Mouse (Mus musculus) intestine, postnatal 0 days (tissue): ENCODE measurements around the gene Rbms1. TPM values are rescaled to one million over a fixed set of nuclear protein-coding genes. Genes with fewer than 3 reads are reported as not detected.

Experiments used
- ATAC-seq: fragments of 200-750 bp; cut with Nextera tagmentation; 2 replicates; pipeline ENCODE4 v1.8.0; 2017; ENCODE audit warnings: mild to moderate bottlenecking, moderate TSS enrichment, moderate library complexity
- H3K27ac ChIP-seq: fragments of 300-500 bp; sonication (generic); 2 replicates; pipeline ENCODE4 v1.5.1; 2014; ENCODE audit warnings: mild to moderate bottlenecking, low read depth, low read length, moderate library complexity
- H3K27me3 ChIP-seq: fragments of 300-500 bp; sonication (generic); replicated peaks from 2 replicates; pipeline ENCODE4 v1.6.1; 2014; ENCODE audit warnings: low read length, mixed read lengths; ENCODE audit not compliant: control insufficient read depth, insufficient read depth
- H3K36me3 ChIP-seq: fragments of 300-500 bp; sonication (generic); 2 replicates; pipeline ENCODE4 v1.6.1; 2014; ENCODE audit warnings: mild to moderate bottlenecking, moderate library complexity; ENCODE audit not compliant: control insufficient read depth, insufficient read depth
- H3K4me1 ChIP-seq: fragments of 300-500 bp; sonication (generic); replicated peaks from 2 replicates; pipeline ENCODE4 v1.6.1; 2014; ENCODE audit warnings: antibody characterized with exemption, low read length, mixed read lengths; ENCODE audit not compliant: control insufficient read depth, insufficient read depth
- H3K4me2 ChIP-seq: fragments of 300-500 bp; sonication (generic); replicated peaks from 2 replicates; pipeline ENCODE4 v1.6.1; 2014; ENCODE audit warnings: low read depth, mild to moderate bottlenecking, moderate library complexity
- H3K4me3 ChIP-seq: fragments of 300-500 bp; sonication (generic); 2 replicates; pipeline ENCODE4 v1.5.1; 2014; ENCODE audit warnings: low read depth, low read length
- H3K9ac ChIP-seq: fragments of 300-500 bp; sonication (generic); 2 replicates; pipeline ENCODE4 v1.6.1; 2014; ENCODE audit warnings: mild to moderate bottlenecking, low read depth, low read length
- H3K9me3 ChIP-seq: fragments of 300-500 bp; sonication (generic); 2 replicates; pipeline ENCODE4 v1.6.1; 2016; ENCODE audit warnings: mixed run types; ENCODE audit not compliant: control insufficient read depth
- CTCF ChIP-seq: sonication (generic); IDR thresholded peaks from 2 replicates; pipeline ENCODE4 v1.5.1; 2016; ENCODE audit warnings: low read depth, mild to moderate bottlenecking, control low read depth, antibody characterized with exemption, moderate library complexity
- WGBS: fragments of 180-500 bp; shearing (Covaris S2); extraction: QIAGEN DNeasy Blood & Tissue Kit; methylation state at CpG from one replicate; pipeline ENCODE4 v1.1.7; 2014; 5-methylcytosine and 5-hydroxymethylcytosine counted together
- polyA plus RNA-seq: library from polyadenylated mRNA; unstranded; fragments of >200 nt; fragmentation: Nextera tagmentation; extraction: Ambion mirVana; gene quantifications from 2 replicates; pipeline ENCODE4 v1.2.1, GENCODE M21; 2015

The Rbms1 gene
- polyA plus RNA-seq, 1 experiment from 2014 or later = 41.4 TPM

DNA sequence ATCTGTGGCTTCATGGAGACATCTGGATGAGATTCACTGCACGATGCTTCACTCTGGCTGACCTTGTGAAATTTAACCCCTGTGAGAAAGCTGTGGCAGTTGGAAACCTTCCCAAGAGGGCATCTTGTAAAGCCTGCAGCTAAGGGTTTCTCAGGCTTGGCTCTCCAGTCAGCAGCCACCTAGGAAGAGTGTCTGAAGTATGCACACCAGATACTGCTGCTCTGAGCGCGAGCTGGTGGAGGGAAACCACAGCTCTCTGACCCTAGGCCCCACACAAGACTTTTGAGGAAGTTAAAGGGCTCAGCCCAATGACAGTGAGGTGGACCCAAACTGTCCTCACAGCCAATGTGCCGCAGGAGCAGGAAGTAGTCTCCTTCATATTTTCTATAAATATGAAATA is 120.0 kb downstream of the Rbms1 start:
- 0 out of 2 replicates have a peak, but pooled peaks cover 3% of the 10 kb centered on the region for H3K36me3 ChIP-seq
- no peak overlapping the region for H3K9ac ChIP-seq
- no peak for ATAC-seq
- H3K9me3 ChIP-seq = no peaks in the 10 kb centered on the region
- no peak overlapping the region for H3K4me2 ChIP-seq
- no peaks in the 10 kb centered on the region for H3K27me3 ChIP-seq
- H3K4me3 ChIP-seq = no peak overlapping the region
- WGBS = 58% methylated on average over 4 of the region's 4 CpGs
- no peak overlapping the region for H3K27ac ChIP-seq
- no peaks in the 10 kb centered on the region for H3K4me1 ChIP-seq
- TF ChIP-seq CTCF = no peak

DNA sequence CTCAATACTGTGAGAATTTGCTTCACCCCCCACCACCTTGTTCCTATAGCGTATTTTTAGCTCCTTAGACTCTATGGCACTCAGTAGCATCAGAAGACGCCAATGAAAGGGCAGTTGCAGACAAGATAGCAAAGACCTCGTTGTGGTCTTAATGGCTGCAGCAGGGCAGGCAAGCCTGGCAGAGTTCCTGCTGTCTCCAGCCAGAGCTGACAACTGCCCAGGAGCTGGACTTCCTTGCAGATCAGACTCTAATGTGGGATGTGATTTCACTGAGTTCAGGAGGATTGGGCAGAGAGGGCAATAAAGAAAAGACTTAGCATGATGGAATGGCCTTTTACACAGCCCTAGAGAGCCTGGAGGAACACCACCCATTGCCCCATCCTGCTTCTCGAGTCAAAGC is 122.1 kb downstream of the Rbms1 start:
- WGBS = 74% methylated on average over 4 of the region's 4 CpGs
- Histone ChIP-seq H3K9me3 (no peaks in the 10 kb centered on the region), H3K4me3 (no peak overlapping the region), H3K4me1 (no peaks in the 10 kb centered on the region), H3K9ac (no peak overlapping the region), H3K36me3 (0 out of 2 replicates have a peak, but pooled peaks cover 3% of the 10 kb centered on the region), H3K27me3 (no peaks in the 10 kb centered on the region), H3K27ac (no peak overlapping the region), H3K4me2 (no peak overlapping the region)
- no peak for ATAC-seq
- no peak for TF ChIP-seq CTCF

DNA sequence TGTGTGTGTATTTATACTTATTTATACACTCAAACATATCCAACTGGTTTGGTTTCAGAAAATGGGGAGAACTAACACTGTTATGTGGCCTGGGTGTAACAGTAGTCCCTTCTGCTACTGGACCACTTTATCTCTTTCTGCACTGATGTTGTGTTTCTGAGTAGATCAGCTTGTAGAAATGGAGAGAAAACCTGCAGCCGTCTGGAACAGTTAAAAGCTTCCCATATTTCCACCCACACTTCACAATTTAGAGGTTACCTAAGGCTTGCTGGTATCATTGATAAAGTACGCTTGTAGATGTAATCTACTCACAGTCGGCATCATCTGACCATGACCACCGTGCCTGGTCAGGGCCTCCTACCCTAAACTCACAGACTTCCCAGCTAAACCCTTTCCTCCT is 123.5 kb downstream of the Rbms1 start:
- TF ChIP-seq CTCF = no peak

GRCm38 (mm10) chr2:60838856-60839255 is 124.1 kb downstream of the Rbms1 start:
- H3K27me3 ChIP-seq = no peaks in the 10 kb centered on the region
- no peaks in the 10 kb centered on the region for H3K9me3 ChIP-seq
- no peak overlapping the region for H3K9ac ChIP-seq
- H3K4me3 ChIP-seq = no peak overlapping the region
- ATAC-seq = no peak
- no peaks in the 10 kb centered on the region for H3K4me1 ChIP-seq
- 73% methylated on average over 5 of the region's 5 CpGs for WGBS
- H3K36me3 ChIP-seq = 0 out of 2 replicates have a peak, but pooled peaks cover 3% of the 10 kb centered on the region
- no peak overlapping the region for H3K4me2 ChIP-seq
- no peak overlapping the region for H3K27ac ChIP-seq
- no peak for TF ChIP-seq CTCF

More for the DNA sequence above, 123.5 kb downstream of the Rbms1 start:
- H3K4me1 ChIP-seq = no peaks in the 10 kb centered on the region
- H3K27me3 ChIP-seq = no peaks in the 10 kb centered on the region
- H3K36me3 ChIP-seq = 0 out of 2 replicates have a peak, but pooled peaks cover 3% of the 10 kb centered on the region
- no peak overlapping the region for H3K9ac ChIP-seq
- H3K4me3 ChIP-seq = no peak overlapping the region
- no peak overlapping the region for H3K4me2 ChIP-seq
- H3K27ac ChIP-seq = no peak overlapping the region
- ATAC-seq = no peak
- WGBS = 85% methylated on average over 4 of the region's 4 CpGs
- no peaks in the 10 kb centered on the region for H3K9me3 ChIP-seq

GRCm38 (mm10) chr2:60837616-60838015 is 125.4 kb downstream of the Rbms1 start:
- 74% methylated on average over 5 of the region's 5 CpGs for WGBS
- Histone ChIP-seq H3K4me1 (no peaks in the 10 kb centered on the region), H3K9ac (no peak overlapping the region), H3K4me2 (no peak overlapping the region), H3K27ac (no peak overlapping the region), H3K36me3 (0 out of 2 replicates have a peak, but pooled peaks cover 3% of the 10 kb centered on the region), H3K9me3 (no peaks in the 10 kb centered on the region), H3K4me3 (no peak overlapping the region), H3K27me3 (no peaks in the 10 kb centered on the region)
- no peak for TF ChIP-seq CTCF
- ATAC-seq = no peak

DNA sequence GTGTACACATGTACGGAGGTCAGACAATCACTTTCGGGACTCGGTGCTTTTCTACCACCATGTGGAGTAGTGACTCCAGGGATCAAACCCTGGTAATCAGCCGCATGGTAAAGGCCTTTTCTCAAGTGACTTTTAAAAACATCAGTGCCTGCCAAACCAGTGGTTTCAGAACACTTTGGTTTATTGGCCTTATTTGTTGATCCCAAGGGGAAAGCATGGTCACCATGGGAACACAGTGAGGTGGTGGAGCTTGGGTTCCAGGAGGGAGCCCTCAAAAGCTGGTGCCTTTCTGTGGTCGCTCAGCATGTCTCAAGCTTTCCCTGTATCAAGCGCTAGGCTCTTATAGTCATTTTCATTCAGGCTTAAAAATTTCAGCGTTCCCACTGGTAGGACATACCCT is 126.8 kb downstream of the Rbms1 start:
- Histone ChIP-seq H3K4me3 (no peak overlapping the region), H3K9ac (no peak overlapping the region), H3K4me1 (no peaks in the 10 kb centered on the region), H3K9me3 (no peaks in the 10 kb centered on the region), H3K36me3 (0 out of 2 replicates have a peak, but pooled peaks cover 3% of the 10 kb centered on the region), H3K4me2 (no peak overlapping the region), H3K27ac (no peak overlapping the region), H3K27me3 (no peaks in the 10 kb centered on the region)
- no peak for ATAC-seq
- 94% methylated on average over 7 of the region's 7 CpGs for WGBS
- TF ChIP-seq CTCF = no peak

DNA sequence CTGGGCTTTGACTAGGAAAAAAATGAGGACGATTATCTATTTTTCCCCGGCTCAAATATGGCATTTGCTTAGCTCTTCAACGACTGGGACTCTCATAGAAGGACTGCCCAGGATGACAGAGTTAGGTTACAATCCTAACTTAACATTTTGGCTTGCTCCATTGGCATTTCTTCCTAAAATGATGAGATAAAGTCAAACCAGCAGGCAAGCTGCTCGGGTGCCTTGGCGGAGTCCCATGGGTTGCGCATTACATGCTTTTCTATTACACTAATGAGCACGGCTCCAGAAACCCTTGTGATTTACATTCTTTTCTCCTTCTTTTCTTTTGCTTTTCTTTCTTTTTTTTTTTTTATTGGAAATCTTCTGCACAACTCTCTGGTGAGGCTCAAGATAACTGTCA is 128.7 kb downstream of the Rbms1 start:
- Histone ChIP-seq H3K9ac (no peak overlapping the region), H3K27ac (no peak overlapping the region), H3K4me3 (no peak overlapping the region), H3K4me2 (no peak overlapping the region), H3K36me3 (no peaks in the 10 kb centered on the region), H3K4me1 (no peaks in the 10 kb centered on the region), H3K9me3 (no peaks in the 10 kb centered on the region), H3K27me3 (no peaks in the 10 kb centered on the region)
- ATAC-seq = no peak
- WGBS = 81% methylated on average over 7 of the region's 7 CpGs
- TF ChIP-seq CTCF = no peak
